ENCODE assay signal across 8 mouse cellular contexts in genomic region chr1:187609853-187610230, GRCm38 (mm10). TPM values are rescaled to one million over a fixed set of nuclear protein-coding genes. Genes with fewer than 3 reads are reported as not detected.
A peak's percentile ranks its signal among the peaks of the same experiment; 100 is the strongest.
DNase-seq lines count a peak whose midpoint lies in the region; ATAC-seq and TF ChIP-seq lines count a peak whose summit lies in the region.

No protein-coding gene starts in this region.

- H3K4me3 ChIP-seq in liver, adult 2 months (ENCODE audit: insufficient read depth, low read depth, low read length), result peak overlapping the region; percentile 66
- peak overlapping the region; percentile 44 for H3K4me3 ChIP-seq in forebrain, embryonic 13.5 days
- H3K4me3 ChIP-seq in intestine, embryonic 14.5 days (ENCODE audit: low read depth, low read length), result peak overlapping the region; percentile 49
- peak overlapping the region; percentile 44; the same call in 1 of the 2 replicates for H3K4me3 ChIP-seq in liver, embryonic 15.5 days (replicated peaks)

- H3K9ac ChIP-seq in liver, adult 2 months (ENCODE audit: low read depth, low read length), result peak overlapping the region; percentile 57
- H3K9ac ChIP-seq in forebrain, embryonic 13.5 days, result peak overlapping the region; percentile 49; the same call in 1 of the 2 replicates
- no peak overlapping the region; the same call in 1 of the 2 replicates for H3K9ac ChIP-seq in intestine, embryonic 14.5 days (ENCODE audit: low read length)
- H3K9ac ChIP-seq in liver, embryonic 15.5 days, result no peak overlapping the region

- WGBS in liver, adult 2 months, result 4% methylated on average over 16 of the region's 16 CpGs
- WGBS in forebrain, embryonic 13.5 days, result 1% methylated on average over 16 of the region's 16 CpGs
- 3% methylated on average over 16 of the region's 16 CpGs for WGBS in intestine, embryonic 14.5 days
- under 1% methylated on average over 16 of the region's 16 CpGs for WGBS in liver, embryonic 15.5 days (ENCODE audit: insufficient replicate concordance)

- no peak for TF ChIP-seq POLR2A in liver, adult 2 months (IDR thresholded peaks at IDR 0.05; ENCODE audit: extremely low read depth, insufficient read depth, low read length)

- H3K4me1 ChIP-seq in liver, adult 2 months (ENCODE audit: control insufficient read depth, insufficient read depth, low read length), result peaks cover 13% of the 10 kb centered on the region
- H3K4me1 ChIP-seq in forebrain, embryonic 13.5 days, result peaks cover 52% of the 10 kb centered on the region
- H3K4me1 ChIP-seq in intestine, embryonic 14.5 days (replicated peaks; ENCODE audit: control insufficient read depth, insufficient read depth, low read length), result peaks cover 3% of the 10 kb centered on the region; the same call in 1 of the 2 replicates
- peaks cover 6% of the 10 kb centered on the region; the same call in 1 of the 2 replicates for H3K4me1 ChIP-seq in liver, embryonic 15.5 days (replicated peaks)

- peaks cover 16% of the 10 kb centered on the region for H3K27me3 ChIP-seq in liver, adult 2 months (ENCODE audit: control insufficient read depth, insufficient read depth, low read length)
- peaks cover 78% of the 10 kb centered on the region for H3K27me3 ChIP-seq in forebrain, embryonic 13.5 days
- peaks cover 76% of the 10 kb centered on the region for H3K27me3 ChIP-seq in intestine, embryonic 14.5 days (replicated peaks; ENCODE audit: control insufficient read depth, insufficient read depth, low read length)
- H3K27me3 ChIP-seq in liver, embryonic 15.5 days, result peaks cover 73% of the 10 kb centered on the region

- no peaks in the 10 kb centered on the region for H3K9me3 ChIP-seq in forebrain, embryonic 13.5 days (replicated peaks)
- no peaks in the 10 kb centered on the region for H3K9me3 ChIP-seq in intestine, embryonic 14.5 days (ENCODE audit: control insufficient read depth, low read length)
- no peaks in the 10 kb centered on the region for H3K9me3 ChIP-seq in liver, embryonic 15.5 days (replicated peaks)

- TF ChIP-seq CTCF in liver, adult 2 months (IDR thresholded peaks at IDR 0.05; ENCODE audit: low read depth, low read length), result no peak

- H3K27ac ChIP-seq in liver, adult 2 months (replicated peaks; ENCODE audit: insufficient read depth, low read depth, low read length), result no peak overlapping the region
- no peak overlapping the region for H3K27ac ChIP-seq in forebrain, embryonic 13.5 days
- no peak overlapping the region for H3K27ac ChIP-seq in intestine, embryonic 14.5 days (ENCODE audit: low read depth)
- H3K27ac ChIP-seq in liver, embryonic 15.5 days (replicated peaks), result no peak overlapping the region

- peak; percentile 51 for DNase-seq in liver, adult 2 months (ENCODE audit: extremely low read depth, low read depth, low spot score)
- DNase-seq in liver, result no peak
- DNase-seq in intestine, embryonic 14.5 days (ENCODE audit: low spot score), result peak; percentile 68
- no peak for DNase-seq in gastrocnemius, postnatal 36 days
- DNase-seq in gastrocnemius, adult 18-20 months (ENCODE audit: low spot score), result no peak
- DNase-seq in frontal cortex, postnatal 25 days (ENCODE audit: low spot score in 2 of 2), result no peak

- ATAC-seq in forebrain, embryonic 13.5 days, result no peak
- ATAC-seq in intestine, embryonic 14.5 days (replicated peaks; ENCODE audit: low FRiP score, low TSS enrichment, low read depth), result no peak
- no peak for ATAC-seq in liver, embryonic 15.5 days (ENCODE audit: insufficient read depth)

- peak overlapping the region; percentile 82 for H3K4me2 ChIP-seq in forebrain, embryonic 13.5 days
- peak overlapping the region; percentile 86 for H3K4me2 ChIP-seq in intestine, embryonic 14.5 days (ENCODE audit: low read length)
- H3K4me2 ChIP-seq in liver, embryonic 15.5 days, result peak overlapping the region; percentile 62

- no peaks in the 10 kb centered on the region for H3K36me3 ChIP-seq in liver, adult 2 months (ENCODE audit: control insufficient read depth, insufficient read depth, low read length)
- no peaks in the 10 kb centered on the region for H3K36me3 ChIP-seq in forebrain, embryonic 13.5 days (ENCODE audit: poor library complexity, severe bottlenecking)
- H3K36me3 ChIP-seq in intestine, embryonic 14.5 days (ENCODE audit: control insufficient read depth, insufficient read depth, low read length), result no peaks in the 10 kb centered on the region
- H3K36me3 ChIP-seq in liver, embryonic 15.5 days (replicated peaks), result no peaks in the 10 kb centered on the region

- no peaks in the 10 kb centered on the region for H3K79me2 ChIP-seq in liver, adult 2 months (ENCODE audit: control insufficient read depth, insufficient read depth, low read length)

- intact Hi-C loops in gastrocnemius, postnatal 36 days (cut with DNase I), result no loop called here

RNA-seq across cellular contexts. Expression of gene Esrrg, which starts 1.3 kb away (rescaled TPM):
- 1.5 and 4.2 TPM in 2 replicates for total RNA-seq in liver, adult 2 months (2014; rRNA removed)
- 1.1 and 1.4 TPM in 2 replicates for polyA plus RNA-seq in liver, adult 2 months (2012; rRNA removed)
- 9.3 and 9.7 TPM in 2 replicates for polyA plus RNA-seq in forebrain, embryonic 13.5 days (2015; fragmentation: Nextera tagmentation; extraction: Ambion mirVana)
- polyA plus RNA-seq in intestine, embryonic 14.5 days (2014; fragmentation: Nextera tagmentation; extraction: Ambion mirVana), result 6.9 and 8.6 TPM in 2 replicates
- 0.15 and 0.22 TPM in 2 replicates for polyA plus RNA-seq in liver, embryonic 15.5 days (2015; fragmentation: Nextera tagmentation; extraction: Ambion mirVana)
- 10 to 100 TPM; 18.5 to 30.4 TPM for total RNA-seq in gastrocnemius, postnatal 36 days (2021)
- 10 to 100 TPM; 19.7 to 34.8 TPM for total RNA-seq in gastrocnemius, adult 18-20 months (2021)

Comparison
In these comparisons a context has a peak if more than half of its experiments do, and no peak if none do; other contexts are left out.
1. DNase-seq: peak in liver, adult 2 months (single experiment) and intestine, embryonic 14.5 days (single experiment); none in liver (single experiment), gastrocnemius, postnatal 36 days (0 of 2), gastrocnemius, adult 18-20 months (single experiment) and frontal cortex, postnatal 25 days (0 of 2).
2. H3K9ac ChIP-seq: peak in liver, adult 2 months (single experiment) and forebrain, embryonic 13.5 days (single experiment); none in intestine, embryonic 14.5 days (single experiment) and liver, embryonic 15.5 days (single experiment).
3. Peak in every context shown above with its lines, with median percentiles within 50 percentile points of each other: H3K4me3 ChIP-seq and H3K4me2 ChIP-seq.